Mouse (Mus musculus) small intestine, adult 2 months (tissue): ENCODE results near the gene Tmem211.

Source experiments
- CTCF ChIP-seq: fragments of 200-500 bp; IDR thresholded peaks from 2 replicates; pipeline ENCODE4 v1.5.1; 2012; ENCODE audit warnings: low read depth, mild to moderate bottlenecking, control low read depth, inconsistent platforms, low read length, moderate library complexity, mixed read lengths; ENCODE audit not compliant: insufficient replicate concordance, insufficient read length; ENCODE audit errors: extremely low read depth
- POLR2A ChIP-seq: fragments of 200-500 bp; IDR thresholded peaks from 2 replicates; pipeline ENCODE4 v1.6.1; 2012; ENCODE audit warnings: low read depth, mild to moderate bottlenecking, control low read depth, inconsistent platforms, low read length, moderate library complexity

GRCm38 (mm10) chr5:113225686-113226435, 848 bp upstream of the Tmem211 start:
- TF ChIP-seq CTCF (no peak), POLR2A (no peak)
